Mouse (Mus musculus) granulocyte monocyte progenitor cell, adult 5-6 weeks (primary cell): ENCODE data around the gene Alx3. TPM values are rescaled to one million over a fixed set of nuclear protein-coding genes. Genes with fewer than 3 reads are reported as not detected.

Experiments used
- ATAC-seq: replicated peaks from 2 replicates; pipeline ENCODE4 v1.8.0; 2016; ENCODE audit warnings: mild to moderate bottlenecking, moderate TSS enrichment, inconsistent platforms; ENCODE audit not compliant: poor library complexity, severe bottlenecking
- total RNA-seq, 2 experiments: library from RNA; stranded (forward) in 1 of 2; stranded (reverse) in 1 of 2; fragments of 200-712, 200-1000 nt in 1 of 2; fragments of >200 nt in 1 of 2; fragmentation: Nextera tagmentation in 1 of 2; gene quantifications; 2 replicates each; pipeline ENCODE4 v1.2.3; 2014 to 2017

Gene Alx3
- total RNA-seq (2014; fragmentation: Nextera tagmentation) (not detected in 2 replicates), total RNA-seq (2017) (not detected in 2 replicates)

DNA sequence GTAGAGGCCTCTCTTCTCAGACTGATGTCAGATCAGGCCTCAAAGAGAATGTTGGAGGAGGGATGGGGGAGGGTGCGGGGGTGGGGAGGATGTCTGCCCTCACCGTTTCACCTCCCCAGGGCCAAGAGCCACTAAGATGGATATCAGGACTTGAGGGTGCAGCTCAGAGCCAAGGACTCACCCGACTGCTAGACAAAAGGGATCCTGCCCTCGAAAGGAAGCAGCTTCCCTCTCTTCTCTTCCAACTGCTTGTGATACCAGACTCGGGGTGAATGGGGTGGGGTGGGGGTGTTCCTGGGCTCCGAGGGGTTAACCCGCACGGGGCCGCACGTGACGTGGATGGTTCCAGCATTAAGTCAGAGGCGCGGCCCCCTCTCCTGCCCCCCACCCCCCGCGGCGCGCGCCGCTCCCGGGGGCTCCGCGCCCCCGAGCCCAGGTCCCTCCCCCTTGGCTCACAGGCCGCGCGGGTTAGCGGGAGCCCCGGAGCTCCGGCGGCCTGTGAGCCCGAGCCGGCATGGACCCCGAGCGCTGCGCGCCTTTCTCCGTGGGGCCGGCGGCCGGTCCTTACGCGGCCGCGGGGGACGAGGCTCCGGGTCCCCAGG, at the start of gene Alx3:
Alx3 (plus strand) TSS at position 370 of the 602 bp plus-strand sequence.
- ATAC-seq, result no peak

GRCm38 (mm10) chr3:107545278-107545677, 49.6 kb upstream of the Alx3 start:
- no peak for ATAC-seq

DNA sequence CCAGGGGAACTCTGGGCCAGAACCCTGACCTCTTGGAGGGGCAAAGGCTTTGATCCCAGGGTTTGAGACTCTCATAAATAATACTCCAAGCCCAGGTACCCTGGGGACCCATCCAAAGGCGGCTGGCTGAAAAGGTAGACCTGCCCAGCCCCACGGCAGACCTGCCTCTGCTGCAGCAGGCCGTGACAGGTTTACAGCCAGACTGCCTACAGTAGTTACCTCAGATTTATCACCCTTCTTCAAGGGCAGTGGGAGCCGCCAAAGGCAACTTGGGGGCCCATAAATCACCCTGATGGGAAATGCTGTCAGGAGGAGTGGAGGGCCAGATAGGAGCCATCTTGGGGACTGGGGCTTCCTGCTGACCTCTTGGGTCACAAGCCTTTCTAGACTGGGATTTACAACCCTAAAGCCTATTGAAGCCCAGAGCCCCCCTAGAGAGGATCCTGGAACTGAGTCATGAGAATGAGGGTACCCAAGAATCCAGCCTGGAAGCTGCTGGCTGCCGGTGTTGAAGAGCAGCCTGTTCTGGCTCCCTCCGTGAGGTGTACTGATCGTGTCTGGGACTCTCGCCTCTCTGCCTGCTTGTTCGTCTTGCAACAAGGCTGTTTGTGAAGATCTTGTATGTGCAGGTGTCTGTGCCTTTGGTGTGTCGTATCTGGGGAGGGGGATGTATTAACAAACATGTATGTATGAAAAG, 49.0 kb upstream of the Alx3 start:
- ATAC-seq, result no peak

DNA sequence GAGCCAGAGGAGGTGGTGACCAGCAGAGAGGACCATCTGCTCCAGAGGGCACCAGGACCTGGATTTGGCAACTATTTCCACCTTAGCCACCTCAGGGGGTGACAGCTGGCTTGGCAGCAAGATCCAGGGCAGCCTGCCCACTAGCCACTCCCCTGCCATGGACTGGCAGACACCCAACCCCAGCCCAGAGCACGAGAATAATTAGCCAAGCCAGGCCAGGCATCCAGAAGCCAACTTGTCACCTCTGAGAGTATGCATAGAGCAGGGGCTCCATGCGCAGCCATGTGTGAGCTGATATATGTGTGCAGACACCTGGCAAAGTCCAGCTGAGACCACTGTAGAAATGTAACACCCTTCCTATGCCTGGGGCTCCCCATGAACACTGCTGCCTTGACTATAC, 47.9 kb upstream of the Alx3 start:
- no peak for ATAC-seq

DNA sequence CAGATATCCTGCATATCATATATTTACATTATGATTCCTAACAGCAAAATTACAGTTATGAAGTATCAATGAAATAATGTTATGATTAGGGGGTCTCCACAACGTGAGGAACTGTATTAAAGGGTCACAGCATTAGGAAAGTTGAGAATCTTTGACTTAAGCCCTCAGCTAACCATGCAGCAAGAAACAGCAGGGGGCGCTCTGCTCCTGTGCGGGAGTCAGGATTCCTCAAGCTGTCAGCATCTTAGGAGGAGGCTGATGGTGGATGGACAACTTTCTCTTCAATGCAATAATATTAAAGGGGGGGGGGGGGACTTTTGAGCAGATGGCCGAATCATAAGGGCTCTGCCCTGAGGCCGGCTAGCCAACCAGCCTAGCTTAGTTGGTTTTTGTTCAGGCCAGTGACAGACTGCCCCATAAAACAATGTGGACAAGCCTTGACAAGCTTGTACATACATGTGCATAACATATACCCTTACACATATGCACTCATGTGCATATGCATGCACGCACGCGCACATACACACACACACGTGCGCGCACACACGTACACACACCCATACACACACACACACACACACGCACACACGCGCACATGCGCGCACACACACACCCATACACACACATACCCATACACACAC, 44.3 kb upstream of the Alx3 start:
- 0 out of 2 replicates have a peak, but pooled peaks have one; percentile 35 for ATAC-seq

DNA sequence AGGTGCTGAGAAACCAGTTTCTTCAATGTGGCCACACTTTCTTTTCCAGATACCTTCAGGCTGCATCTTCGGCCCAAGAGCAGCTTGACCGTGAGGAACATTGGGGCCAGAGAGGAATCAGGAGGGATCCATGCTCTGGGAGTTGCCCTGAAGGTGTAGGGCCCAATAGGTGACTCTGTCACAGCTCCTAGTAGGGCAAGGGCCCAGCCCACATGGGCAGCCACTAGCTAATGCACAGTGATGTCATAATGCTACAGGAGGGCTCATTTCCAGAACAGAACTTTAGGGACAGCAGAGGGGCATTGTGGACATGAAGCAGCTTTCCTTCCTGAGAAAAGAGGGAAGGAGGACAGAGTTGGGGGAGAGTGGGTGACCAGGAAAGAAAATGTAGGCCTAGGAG, 40.0 kb upstream of the Alx3 start, which contains the start of gene Ubl4b:
Ubl4b (minus strand) TSS at position 232 of the 400 bp plus-strand sequence.
- no peak for ATAC-seq

GRCm38 (mm10) chr3:107558740-107559139, 36.1 kb upstream of the Alx3 start:
- no peak for ATAC-seq

GRCm38 (mm10) chr3:107559183-107559582, 35.6 kb upstream of the Alx3 start:
- ATAC-seq, result peak; percentile 84

DNA sequence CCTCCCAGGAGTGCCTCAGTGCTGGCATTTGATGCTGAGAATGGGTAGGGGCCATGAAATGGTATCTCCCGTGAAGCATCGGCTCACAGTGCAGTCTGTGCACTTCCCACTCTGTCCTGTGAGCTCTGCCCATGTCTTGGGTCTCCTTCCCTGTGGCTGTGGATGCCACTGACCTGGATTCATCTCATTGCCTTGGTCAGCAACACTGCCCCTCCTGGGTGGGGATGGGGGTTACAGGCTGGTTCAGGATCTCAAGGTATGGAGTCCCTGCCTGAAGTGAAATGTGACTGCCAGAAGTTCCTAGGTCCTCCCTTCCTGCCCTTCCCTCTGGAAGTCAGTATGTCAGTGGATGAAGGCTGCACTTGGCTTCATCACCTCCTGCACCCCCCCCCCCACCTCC, 32.7 kb upstream of the Alx3 start:
- ATAC-seq, result no peak

- no peak for ATAC-seq
Observed at GRCm38 (mm10) chr3:107562591-107562990, 32.2 kb upstream of the Alx3 start.

GRCm38 (mm10) chr3:107563880-107564279, 31.0 kb upstream of the Alx3 start:
- no peak for ATAC-seq

GRCm38 (mm10) chr3:107565331-107565730, 29.5 kb upstream of the Alx3 start:
- ATAC-seq, result no peak

- ATAC-seq, result no peak
Observed at GRCm38 (mm10) chr3:107567766-107568165, 27.1 kb upstream of the Alx3 start.

DNA sequence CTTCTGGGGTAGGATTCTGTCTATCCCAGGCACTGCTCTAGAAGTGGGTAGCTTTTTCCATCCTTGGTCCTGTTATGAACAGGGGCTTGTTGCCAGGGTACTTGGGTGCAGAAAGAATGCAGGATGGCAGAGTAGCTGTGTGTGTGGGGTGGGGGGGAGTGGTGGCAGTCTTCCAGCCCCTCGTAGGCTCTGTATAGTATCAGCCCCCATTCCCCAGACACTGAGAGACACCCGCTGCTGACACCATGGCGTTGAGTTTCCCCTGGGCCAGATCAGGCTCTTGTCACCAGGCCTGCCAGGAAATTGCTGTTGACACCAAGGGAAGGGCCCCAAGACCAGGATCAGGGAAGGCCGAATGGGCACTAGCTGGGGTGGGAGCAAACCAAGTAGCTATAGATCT, 26.1 kb upstream of the Alx3 start:
- no peak for ATAC-seq

DNA sequence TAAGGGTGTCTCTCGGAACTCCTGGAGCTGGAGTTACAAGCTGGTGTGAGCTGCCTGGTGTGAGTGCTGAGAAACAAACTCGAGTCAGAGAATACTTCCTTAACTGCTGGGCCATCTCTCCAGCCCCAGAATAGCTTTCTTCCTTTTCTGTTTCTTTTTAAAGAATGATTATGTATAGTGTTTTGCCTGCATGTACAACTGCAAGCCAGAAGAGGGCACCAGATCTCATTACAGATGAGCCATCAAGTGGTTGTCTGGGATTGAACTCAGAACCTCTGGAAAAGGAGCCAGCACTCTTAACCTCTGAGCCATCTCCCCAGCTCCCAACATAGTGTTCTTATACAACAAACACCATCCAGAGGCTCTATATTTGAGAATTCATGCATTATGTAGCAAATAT, 23.6 kb upstream of the Alx3 start:
- ATAC-seq, result 0 out of 2 replicates have a peak, but pooled peaks have one; percentile 35

- no peak for ATAC-seq
Observed at GRCm38 (mm10) chr3:107576807-107577206, 18.0 kb upstream of the Alx3 start.

DNA sequence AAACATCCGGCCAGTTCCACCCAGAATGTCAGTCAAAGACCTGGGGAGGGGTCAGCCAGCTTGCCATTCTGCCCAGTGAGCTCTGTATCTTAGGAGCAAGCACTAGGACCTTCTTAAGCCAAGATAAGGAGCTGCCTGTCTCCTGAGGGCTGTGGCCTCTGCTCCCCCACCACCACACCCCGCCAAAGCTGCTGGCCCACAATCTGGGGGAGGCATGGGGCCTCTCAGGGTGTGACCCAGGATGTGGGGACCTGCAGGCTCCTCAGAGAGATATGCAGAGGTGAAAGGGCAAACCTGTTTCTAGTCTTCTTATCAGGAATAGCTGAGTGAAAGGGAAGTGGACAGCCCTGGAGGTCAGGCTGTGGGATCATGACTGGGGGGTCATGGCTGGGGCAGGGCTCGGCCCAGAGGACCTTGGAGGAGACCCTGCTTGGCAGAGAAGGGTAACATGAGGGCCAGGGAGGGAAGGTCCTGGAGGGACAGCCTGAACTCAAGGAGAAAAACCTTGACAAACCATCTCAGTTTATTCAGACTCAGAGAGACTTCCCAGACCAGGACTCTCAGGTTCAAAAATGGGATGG, 16.9 kb upstream of the Alx3 start:
- no peak; the same call in 1 of the 2 replicates for ATAC-seq

DNA sequence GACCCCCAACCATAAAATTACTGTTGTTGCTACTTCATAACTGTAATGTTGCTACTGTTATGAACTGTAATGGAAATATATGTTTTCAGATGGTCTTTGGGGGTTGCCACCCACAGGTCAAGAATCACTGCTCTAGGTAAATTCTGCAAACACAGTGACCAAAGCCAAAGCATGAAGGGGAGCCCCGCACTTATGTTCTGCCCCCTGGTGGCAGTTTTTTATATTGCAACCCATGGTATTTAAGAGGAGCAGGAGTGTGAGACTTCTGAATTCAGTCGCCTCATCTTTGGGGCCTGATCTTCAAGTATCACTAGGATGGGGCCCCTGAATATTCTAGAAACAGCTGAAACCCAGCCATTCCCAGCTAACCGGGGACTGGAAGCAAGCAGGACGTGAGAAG, 15.4 kb upstream of the Alx3 start:
- peak; percentile 56 for ATAC-seq

- no peak for ATAC-seq
Observed at GRCm38 (mm10) chr3:107581103-107582010, 13.5 kb upstream of the Alx3 start.
